Mouse (Mus musculus): ENCODE measurements around the gene Cacul1. TPM values are rescaled to one million over a fixed set of nuclear protein-coding genes. Genes with fewer than 3 reads are reported as not detected.

Gene Cacul1
- polyA plus RNA-seq, 1 experiment from 2014 or later: 18.1 TPM

- Histone ChIP-seq H3K4me2 (ENCODE audit: low read length) (no peak overlapping the region), H3K4me1 (ENCODE audit: control insufficient read depth, insufficient read depth, low read length) (no peaks in the 10 kb centered on the region), H3K9me3 (replicated peaks; ENCODE audit: control insufficient read depth, low read length, poor library complexity, severe bottlenecking) (no peaks in the 10 kb centered on the region), H3K27me3 (ENCODE audit: control insufficient read depth, insufficient read depth, low read depth, low read length) (no peaks in the 10 kb centered on the region), H3K27ac (ENCODE audit: low read length) (no peak overlapping the region), H3K4me3 (ENCODE audit: low read depth, low read length) (no peak overlapping the region), H3K36me3 (ENCODE audit: control insufficient read depth, insufficient read depth, low read length) (no peaks in the 10 kb centered on the region), H3K9ac (ENCODE audit: low read depth, low read length) (no peak overlapping the region)
- WGBS: 90% methylated on average over 8 of the region's 8 CpGs
- no peak for ATAC-seq
These were observed 17.3 kb upstream of the Cacul1 start for GRCm38 (mm10) chr19:60598025-60598697.

GRCm38 (mm10) chr19:60589646-60590045 is 8.8 kb upstream of the Cacul1 start:
- 97% methylated on average over 2 of the region's 2 CpGs for WGBS
- H3K27me3 ChIP-seq (ENCODE audit: control insufficient read depth, insufficient read depth, low read depth, low read length): no peaks in the 10 kb centered on the region

GRCm38 (mm10) chr19:60586652-60587051 is 5.8 kb upstream of the Cacul1 start:
- no peak for ATAC-seq
- no peak overlapping the region for H3K9ac ChIP-seq (ENCODE audit: low read depth, low read length)
- H3K4me1 ChIP-seq (ENCODE audit: control insufficient read depth, insufficient read depth, low read length): 0 out of 2 replicates have a peak, but pooled peaks cover under 1% of the 10 kb centered on the region
- 78% methylated on average over 5 of the region's 5 CpGs for WGBS
- H3K4me3 ChIP-seq (ENCODE audit: low read depth, low read length): no peak overlapping the region
- no peak overlapping the region for H3K27ac ChIP-seq (ENCODE audit: low read length)
- no peaks in the 10 kb centered on the region for H3K9me3 ChIP-seq (replicated peaks; ENCODE audit: control insufficient read depth, low read length, poor library complexity, severe bottlenecking)
- no peaks in the 10 kb centered on the region for H3K27me3 ChIP-seq (ENCODE audit: control insufficient read depth, insufficient read depth, low read depth, low read length)
- H3K36me3 ChIP-seq (ENCODE audit: control insufficient read depth, insufficient read depth, low read length): no peaks in the 10 kb centered on the region
- no peak overlapping the region for H3K4me2 ChIP-seq (ENCODE audit: low read length)

More at GRCm38 (mm10) chr19:60589646-60590045, 8.8 kb upstream of the Cacul1 start:
- no peak overlapping the region for H3K27ac ChIP-seq (ENCODE audit: low read length)
- no peaks in the 10 kb centered on the region for H3K9me3 ChIP-seq (replicated peaks; ENCODE audit: control insufficient read depth, low read length, poor library complexity, severe bottlenecking)
- H3K4me3 ChIP-seq (ENCODE audit: low read depth, low read length): no peak overlapping the region
- ATAC-seq: no peak
- H3K9ac ChIP-seq (ENCODE audit: low read depth, low read length): no peak overlapping the region
- no peaks in the 10 kb centered on the region for H3K36me3 ChIP-seq (ENCODE audit: control insufficient read depth, insufficient read depth, low read length)
- H3K4me2 ChIP-seq (ENCODE audit: low read length): no peak overlapping the region
- H3K4me1 ChIP-seq (ENCODE audit: control insufficient read depth, insufficient read depth, low read length): no peaks in the 10 kb centered on the region

- ATAC-seq: no peak
- Histone ChIP-seq H3K27ac (ENCODE audit: low read length) (no peak overlapping the region), H3K4me3 (ENCODE audit: low read depth, low read length) (no peak overlapping the region), H3K9ac (ENCODE audit: low read depth, low read length) (no peak overlapping the region), H3K4me2 (ENCODE audit: low read length) (no peak overlapping the region), H3K4me1 (ENCODE audit: control insufficient read depth, insufficient read depth, low read length) (peaks cover 15% of the 10 kb centered on the region), H3K36me3 (ENCODE audit: control insufficient read depth, insufficient read depth, low read length) (no peaks in the 10 kb centered on the region), H3K9me3 (replicated peaks; ENCODE audit: control insufficient read depth, low read length, poor library complexity, severe bottlenecking) (no peaks in the 10 kb centered on the region), H3K27me3 (ENCODE audit: control insufficient read depth, insufficient read depth, low read depth, low read length) (no peaks in the 10 kb centered on the region)
- 100% methylated on average over 2 of the region's 2 CpGs for WGBS
These were observed 2.4 kb upstream of the Cacul1 start for GRCm38 (mm10) chr19:60583201-60583600.

- Histone ChIP-seq H3K4me2 (ENCODE audit: low read length) (peak overlapping the region; percentile 74), H3K36me3 (ENCODE audit: control insufficient read depth, insufficient read depth, low read length) (no peaks in the 10 kb centered on the region)
These were observed 809 bp upstream of the Cacul1 start for GRCm38 (mm10) chr19:60581377-60582290.

GRCm38 (mm10) chr19:60579771-60580581 is 849 bp downstream of the Cacul1 start:
- ATAC-seq: peak; percentile 74
- Histone ChIP-seq H3K9ac (ENCODE audit: low read depth, low read length) (peak overlapping the region; percentile 99), H3K27ac (ENCODE audit: low read length) (peak overlapping the region; percentile 81), H3K4me1 (ENCODE audit: control insufficient read depth, insufficient read depth, low read length) (peaks cover 40% of the 10 kb centered on the region), H3K4me3 (ENCODE audit: low read depth, low read length) (peak overlapping the region; percentile 98), H3K4me2 (ENCODE audit: low read length) (peak overlapping the region; percentile 87), H3K36me3 (ENCODE audit: control insufficient read depth, insufficient read depth, low read length) (no peaks in the 10 kb centered on the region), H3K9me3 (replicated peaks; ENCODE audit: control insufficient read depth, low read length, poor library complexity, severe bottlenecking) (no peaks in the 10 kb centered on the region), H3K27me3 (ENCODE audit: control insufficient read depth, insufficient read depth, low read depth, low read length) (no peaks in the 10 kb centered on the region)
- under 1% methylated on average over 26 of the region's 34 CpGs for WGBS

More at GRCm38 (mm10) chr19:60581377-60582290, 809 bp upstream of the Cacul1 start:
- peak; percentile 64 for ATAC-seq
- H3K9me3 ChIP-seq (replicated peaks; ENCODE audit: control insufficient read depth, low read length, poor library complexity, severe bottlenecking): no peaks in the 10 kb centered on the region
- 33% methylated on average over 4 of the region's 4 CpGs for WGBS
- H3K27ac ChIP-seq (ENCODE audit: low read length): peak overlapping the region; percentile 81
- peaks cover 26% of the 10 kb centered on the region for H3K4me1 ChIP-seq (ENCODE audit: control insufficient read depth, insufficient read depth, low read length)
- peak overlapping the region; percentile 99 for H3K9ac ChIP-seq (ENCODE audit: low read depth, low read length)
- H3K27me3 ChIP-seq (ENCODE audit: control insufficient read depth, insufficient read depth, low read depth, low read length): no peaks in the 10 kb centered on the region
- peak overlapping the region; percentile 98 for H3K4me3 ChIP-seq (ENCODE audit: low read depth, low read length)

- peaks cover 47% of the 10 kb centered on the region for H3K4me1 ChIP-seq (ENCODE audit: control insufficient read depth, insufficient read depth, low read length)
- H3K9me3 ChIP-seq (replicated peaks; ENCODE audit: control insufficient read depth, low read length, poor library complexity, severe bottlenecking): no peaks in the 10 kb centered on the region
- 0 out of 2 replicates have a peak, but pooled peaks cover 2% of the 10 kb centered on the region for H3K36me3 ChIP-seq (ENCODE audit: control insufficient read depth, insufficient read depth, low read length)
- H3K27me3 ChIP-seq (ENCODE audit: control insufficient read depth, insufficient read depth, low read depth, low read length): no peaks in the 10 kb centered on the region
- no peak for ATAC-seq
- no peak overlapping the region for H3K4me3 ChIP-seq (ENCODE audit: low read depth, low read length)
- no peak overlapping the region for H3K27ac ChIP-seq (ENCODE audit: low read length)
- 0 out of 2 replicates have a peak overlapping the region, but pooled peaks have one; percentile 7 for H3K4me2 ChIP-seq (ENCODE audit: low read length)
- 91% methylated on average over 1 of the region's 1 CpGs for WGBS
- H3K9ac ChIP-seq (ENCODE audit: low read depth, low read length): no peak overlapping the region
These were observed 4.1 kb downstream of the Cacul1 start for GRCm38 (mm10) chr19:60576741-60577140.

GRCm38 (mm10) chr19:60560497-60560896 is 20.3 kb downstream of the Cacul1 start:
- Histone ChIP-seq H3K9ac (ENCODE audit: low read depth, low read length) (no peak overlapping the region), H3K4me2 (ENCODE audit: low read length) (no peak overlapping the region), H3K27me3 (ENCODE audit: control insufficient read depth, insufficient read depth, low read depth, low read length) (no peaks in the 10 kb centered on the region), H3K27ac (ENCODE audit: low read length) (no peak overlapping the region), H3K36me3 (ENCODE audit: control insufficient read depth, insufficient read depth, low read length) (peaks cover 2% of the 10 kb centered on the region), H3K4me1 (ENCODE audit: control insufficient read depth, insufficient read depth, low read length) (no peaks in the 10 kb centered on the region), H3K4me3 (ENCODE audit: low read depth, low read length) (no peak overlapping the region), H3K9me3 (replicated peaks; ENCODE audit: control insufficient read depth, low read length, poor library complexity, severe bottlenecking) (no peaks in the 10 kb centered on the region)
- ATAC-seq: no peak
